Mouse (Mus musculus) ES-E14 (cell line): ENCODE measurements around the gene Rpl36al. TPM values are rescaled to one million over a fixed set of nuclear protein-coding genes. Genes with fewer than 3 reads are reported as not detected.

Experiments used
- DNase-seq: peaks from one replicate; pipeline ENCODE4 v3.0.0-alpha.2; 2013; ENCODE audit warnings: low read depth, low spot score
- H3K27ac ChIP-seq: 2 replicates; pipeline ENCODE4 v1.5.1; 2012; ENCODE audit warnings: low read depth, mild to moderate bottlenecking, low read length, moderate library complexity, mixed read lengths; ENCODE audit not compliant: poor library complexity, insufficient read depth, severe bottlenecking
- H3K36me3 ChIP-seq: 2 replicates; pipeline ENCODE4 v1.6.1; 2012; ENCODE audit warnings: mild to moderate bottlenecking, low read length, moderate library complexity, mixed read lengths; ENCODE audit not compliant: control insufficient read depth, poor library complexity, insufficient read depth, severe bottlenecking
- H3K4me1 ChIP-seq, 2 experiments: fragments of 150-350 bp in 1 of 2; sonication (generic) in 1 of 2; 2 replicates each; pipeline ENCODE4 v1.6.1; 2012; ENCODE audit warnings: low read length in 2 of 2, mild to moderate bottlenecking in 1 of 2, mixed read lengths in 1 of 2; ENCODE audit not compliant: control insufficient read depth in 2 of 2, insufficient read depth in 2 of 2, poor library complexity in 1 of 2
- H3K4me3 ChIP-seq, 2 experiments: fragments of 150-350 bp in 1 of 2; sonication (generic) in 1 of 2; 2 replicates each; pipeline ENCODE4 v1.5.1; 2012; ENCODE audit warnings: low read length in 2 of 2, low read depth in 1 of 2, mild to moderate bottlenecking in 1 of 2, mixed read lengths in 1 of 2; ENCODE audit not compliant: insufficient read depth in 1 of 2, poor library complexity in 1 of 2, severe bottlenecking in 1 of 2
- H3K9ac ChIP-seq: 2 replicates; pipeline ENCODE4 v1.6.1; 2012; ENCODE audit warnings: low read depth, mild to moderate bottlenecking, low read length, mixed read lengths; ENCODE audit not compliant: poor library complexity, insufficient read depth, severe bottlenecking
- H3K9me3 ChIP-seq: fragments of 150-350 bp; sonication (generic); 2 replicates; pipeline ENCODE4 v1.6.1; 2012; ENCODE audit warnings: low read depth, mild to moderate bottlenecking, low read length; ENCODE audit not compliant: control insufficient read depth, insufficient read depth
- CHD2 ChIP-seq: IDR thresholded peaks from 2 replicates; pipeline ENCODE4 v1.6.1; 2014; ENCODE audit warnings: mild to moderate bottlenecking, low read depth, low read length, inconsistent platforms
- HCFC1 ChIP-seq: IDR thresholded peaks from 2 replicates; pipeline ENCODE4 v1.6.1; 2012; ENCODE audit warnings: low read length, inconsistent platforms, borderline replicate concordance; ENCODE audit not compliant: insufficient read depth
- MAFK ChIP-seq: IDR thresholded peaks from 2 replicates; pipeline ENCODE4 v1.6.1; 2014; ENCODE audit warnings: mild to moderate bottlenecking, low read depth, low read length, inconsistent platforms; ENCODE audit not compliant: insufficient read depth
- ZC3H11A ChIP-seq: IDR thresholded peaks from 2 replicates; pipeline ENCODE4 v1.6.1; 2012; ENCODE audit warnings: low read depth, mild to moderate bottlenecking, inconsistent platforms, low read length, borderline replicate concordance
- ZNF384 ChIP-seq: IDR thresholded peaks from 2 replicates; pipeline ENCODE4 v1.6.1; 2012; ENCODE audit warnings: low read depth, low read length, inconsistent platforms
- in situ Hi-C, 2 experiments: fragments of 600-800 bp; cut with MboI; formaldehyde crosslinking; loops; one replicate each; pipeline ENCODE4 v1.15.1; 2025; ENCODE audit warnings: low sequenced_read_pairs in 2 of 2, inconsistent platforms in 1 of 2; ENCODE audit not compliant: unreplicated experiment in 2 of 2
- total RNA-seq: library from RNA; depleted of rRNA; stranded (reverse); fragments of 300-350 nt; gene quantifications from 2 replicates; pipeline ENCODE4 v1.2.3, GENCODE M21; 2012

The Rpl36al gene
- total RNA-seq, 1 experiment: 1,086 TPM

- DNase-seq: no peak
- Histone ChIP-seq H3K4me1 (peaks cover 0 to 4% of the 10 kb centered on the region in 2 experiments; a peak in 2 of 4 replicates), H3K4me3 (no peak overlapping the region), H3K9ac (no peak overlapping the region), H3K9me3 (no peaks in the 10 kb centered on the region), H3K27ac (no peak overlapping the region), H3K36me3 (peaks cover 14% of the 10 kb centered on the region)
- in situ Hi-C loops: no loop called here
- TF ChIP-seq MAFK: no peak
- TF ChIP-seq HCFC1: no peak
- TF ChIP-seq CHD2: no peak
- no peak for TF ChIP-seq ZNF384
- no peak for TF ChIP-seq ZC3H11A
Observed at GRCm38 (mm10) chr12:69156436-69156835, 27.4 kb downstream of the Rpl36al start.

GRCm38 (mm10) chr12:69155923-69156322 lies 28.0 kb downstream of the Rpl36al start:
- H3K4me3 ChIP-seq: no peak overlapping the region
- DNase-seq: no peak
- in situ Hi-C loops: no loop called here
- H3K9ac ChIP-seq: no peak overlapping the region
- H3K9me3 ChIP-seq: no peaks in the 10 kb centered on the region
- peaks cover 14% of the 10 kb centered on the region for H3K36me3 ChIP-seq
- H3K4me1 ChIP-seq: peaks cover 0 to 4% of the 10 kb centered on the region in 2 experiments; a peak in 2 of 4 replicates
- TF ChIP-seq ZNF384: no peak
- TF ChIP-seq HCFC1: no peak
- no peak for TF ChIP-seq MAFK
- no peak for TF ChIP-seq ZC3H11A
- no peak for TF ChIP-seq CHD2
- H3K27ac ChIP-seq: no peak overlapping the region

- peaks cover 0 to 3% of the 10 kb centered on the region in 2 experiments; a peak in 2 of 4 replicates for H3K4me1 ChIP-seq
- no peak overlapping the region for H3K9ac ChIP-seq
- no peak for DNase-seq
- H3K9me3 ChIP-seq: no peaks in the 10 kb centered on the region
- in situ Hi-C loops: no loop called here
- no peak overlapping the region for H3K27ac ChIP-seq
- TF ChIP-seq ZNF384 (no peak), HCFC1 (no peak), CHD2 (no peak), MAFK (no peak), ZC3H11A (no peak)
- H3K4me3 ChIP-seq: no peak overlapping the region
- H3K36me3 ChIP-seq: no peaks in the 10 kb centered on the region
Observed at GRCm38 (mm10) chr12:69150049-69150448, 33.8 kb downstream of the Rpl36al start.

- in situ Hi-C loops: no loop called here
- DNase-seq: no peak
Observed at GRCm38 (mm10) chr12:69147166-69147735, 36.6 kb downstream of the Rpl36al start.

More at GRCm38 (mm10) chr12:69147166-69147735, 36.6 kb downstream of the Rpl36al start:
- no peaks in the 10 kb centered on the region for H3K36me3 ChIP-seq
- peaks cover 0 to 6% of the 10 kb centered on the region in 2 experiments; a peak in 2 of 4 replicates for H3K4me1 ChIP-seq
- H3K27ac ChIP-seq: no peak overlapping the region
- no peaks in the 10 kb centered on the region for H3K9me3 ChIP-seq
- H3K4me3 ChIP-seq: no peak overlapping the region
- no peak overlapping the region for H3K9ac ChIP-seq
- no peak for TF ChIP-seq CHD2
- TF ChIP-seq MAFK: no peak
- TF ChIP-seq HCFC1: no peak
- TF ChIP-seq ZC3H11A: no peak
- no peak for TF ChIP-seq ZNF384
